Mouse (Mus musculus) neural tube, embryonic 11.5 days (tissue): ENCODE data around the gene Pdzd2. TPM values are rescaled to one million over a fixed set of nuclear protein-coding genes. Genes with fewer than 3 reads are reported as not detected.

ENCODE experiments used
- ATAC-seq: fragments of 200-750 bp; cut with Nextera tagmentation; 2 replicates; pipeline ENCODE4 v1.8.0; 2017; ENCODE audit warnings: moderate number of reproducible peaks, mild to moderate bottlenecking, moderate TSS enrichment, moderate library complexity; ENCODE audit not compliant: insufficient read depth, low FRiP score, low TSS enrichment
- DNase-seq: peaks from one replicate; pipeline ENCODE4 v3.0.0-alpha.2; 2015; ENCODE audit warnings: low spot score
- H3K27ac ChIP-seq: fragments of 300-500 bp; sonication (generic); 2 replicates; pipeline ENCODE4 v1.5.1; 2014; ENCODE audit warnings: low read depth, mild to moderate bottlenecking, low read length
- H3K27me3 ChIP-seq: fragments of 300-500 bp; sonication (generic); 2 replicates; pipeline ENCODE4 v1.6.1; 2014; ENCODE audit warnings: mild to moderate bottlenecking, low read length, mixed read lengths; ENCODE audit not compliant: control insufficient read depth, insufficient read depth
- H3K36me3 ChIP-seq: fragments of 300-500 bp; sonication (generic); 2 replicates; pipeline ENCODE4 v1.6.1; 2014; ENCODE audit warnings: mild to moderate bottlenecking, low read length, moderate library complexity, mixed read lengths; ENCODE audit not compliant: control insufficient read depth, insufficient read depth
- H3K4me1 ChIP-seq: fragments of 300-500 bp; sonication (generic); 2 replicates; pipeline ENCODE4 v1.6.1; 2014; ENCODE audit warnings: low read length, mixed read lengths; ENCODE audit not compliant: control insufficient read depth, insufficient read depth
- H3K4me2 ChIP-seq: fragments of 300-500 bp; sonication (generic); 2 replicates; pipeline ENCODE4 v1.6.1; 2014; ENCODE audit warnings: low read depth, mild to moderate bottlenecking, moderate library complexity
- H3K4me3 ChIP-seq: fragments of 300-500 bp; sonication (generic); 2 replicates; pipeline ENCODE4 v1.5.1; 2014; ENCODE audit warnings: low read depth, low read length
- H3K9ac ChIP-seq: fragments of 300-500 bp; sonication (generic); 2 replicates; pipeline ENCODE4 v1.6.1; 2014; ENCODE audit warnings: mild to moderate bottlenecking, low read length
- H3K9me3 ChIP-seq: fragments of 300-500 bp; sonication (generic); 2 replicates; pipeline ENCODE4 v1.6.1; 2016; ENCODE audit warnings: low read length; ENCODE audit not compliant: control insufficient read depth
- WGBS: fragments of 180-500 bp; shearing (Covaris S2); extraction: QIAGEN DNeasy Blood & Tissue Kit; methylation state at CpG from one replicate; pipeline ENCODE4 v1.1.7; 2014; 5-methylcytosine and 5-hydroxymethylcytosine counted together
- polyA plus RNA-seq: library from polyadenylated mRNA; unstranded; fragments of >200 nt; fragmentation: Nextera tagmentation; extraction: Ambion mirVana; gene quantifications from 2 replicates; pipeline ENCODE4 v1.2.1, GENCODE M21; 2014

The Pdzd2 gene
- polyA plus RNA-seq, 1 experiment from 2014 or later, result 4.8 TPM

DNA sequence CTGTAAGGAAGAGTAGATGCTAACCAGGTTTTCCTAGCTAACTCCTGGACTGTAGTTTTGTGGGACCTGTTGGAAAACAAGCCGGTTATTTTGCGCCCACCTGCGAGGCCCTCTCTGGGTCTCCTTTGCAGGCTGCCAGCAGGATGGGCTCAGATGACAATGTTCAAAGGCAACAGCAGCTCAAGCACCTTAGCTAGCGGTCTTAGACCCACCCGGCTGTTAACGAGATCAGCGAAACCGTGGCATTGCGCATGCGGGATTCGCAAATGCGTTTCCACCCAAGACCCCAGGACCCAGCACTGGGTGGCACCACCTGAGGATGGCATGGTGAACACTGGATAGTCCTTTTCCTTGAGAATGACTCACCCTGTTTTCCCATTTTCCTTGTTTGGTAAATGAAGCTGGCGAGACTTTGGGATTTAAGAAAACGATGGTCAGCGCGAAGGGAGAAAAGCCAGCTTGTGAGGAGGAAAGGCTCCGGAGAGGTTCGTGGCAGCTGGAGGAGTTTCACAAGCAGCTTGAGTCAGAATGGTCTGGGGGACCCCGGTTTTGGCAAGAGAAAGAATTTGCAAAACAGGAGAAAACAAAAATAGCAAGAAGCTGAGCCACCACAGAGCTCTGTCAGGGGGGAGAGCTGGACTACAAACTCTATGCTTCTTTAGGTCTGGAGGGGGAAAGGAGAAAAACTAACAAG lies 379.1 kb downstream of the Pdzd2 start:
- peaks cover 4% of the 10 kb centered on the region; the same call in 1 of the 2 replicates for H3K4me1 ChIP-seq
- ATAC-seq (no peak), DNase-seq (no peak)
- no peaks in the 10 kb centered on the region for H3K36me3 ChIP-seq
- no peaks in the 10 kb centered on the region for H3K27me3 ChIP-seq
- no peak overlapping the region for H3K9ac ChIP-seq
- H3K4me2 ChIP-seq, result no peak overlapping the region
- no peak overlapping the region for H3K4me3 ChIP-seq
- H3K27ac ChIP-seq, result no peak overlapping the region
- H3K9me3 ChIP-seq, result no peaks in the 10 kb centered on the region
- 80% methylated on average over 19 of the region's 19 CpGs for WGBS

DNA sequence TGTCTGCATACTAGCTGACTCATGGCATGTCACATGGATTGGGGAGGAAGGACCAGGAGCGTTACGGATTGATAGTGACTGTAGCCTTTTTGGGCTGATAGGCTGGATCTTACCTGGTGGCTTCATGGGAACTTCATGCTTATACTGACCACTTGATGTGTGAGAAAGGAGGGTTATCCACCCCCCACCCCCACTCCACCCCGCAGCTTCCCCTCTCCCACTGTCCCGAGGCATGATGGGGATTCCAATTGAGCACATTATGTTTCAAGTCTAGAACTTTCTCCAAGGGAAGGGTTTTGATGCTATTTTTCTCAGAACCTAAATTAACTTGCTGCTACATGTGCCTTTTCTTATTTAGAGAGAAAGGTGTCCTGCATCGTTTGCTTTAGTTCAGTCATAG lies 381.3 kb downstream of the Pdzd2 start:
- no peaks in the 10 kb centered on the region for H3K27me3 ChIP-seq
- ATAC-seq (no peak), DNase-seq (no peak)
- H3K9me3 ChIP-seq, result no peaks in the 10 kb centered on the region
- H3K4me3 ChIP-seq, result no peak overlapping the region
- no peaks in the 10 kb centered on the region for H3K4me1 ChIP-seq
- no peak overlapping the region for H3K4me2 ChIP-seq
- H3K27ac ChIP-seq, result no peak overlapping the region
- H3K9ac ChIP-seq, result no peak overlapping the region
- 96% methylated on average over 5 of the region's 5 CpGs for WGBS
- no peaks in the 10 kb centered on the region for H3K36me3 ChIP-seq

DNA sequence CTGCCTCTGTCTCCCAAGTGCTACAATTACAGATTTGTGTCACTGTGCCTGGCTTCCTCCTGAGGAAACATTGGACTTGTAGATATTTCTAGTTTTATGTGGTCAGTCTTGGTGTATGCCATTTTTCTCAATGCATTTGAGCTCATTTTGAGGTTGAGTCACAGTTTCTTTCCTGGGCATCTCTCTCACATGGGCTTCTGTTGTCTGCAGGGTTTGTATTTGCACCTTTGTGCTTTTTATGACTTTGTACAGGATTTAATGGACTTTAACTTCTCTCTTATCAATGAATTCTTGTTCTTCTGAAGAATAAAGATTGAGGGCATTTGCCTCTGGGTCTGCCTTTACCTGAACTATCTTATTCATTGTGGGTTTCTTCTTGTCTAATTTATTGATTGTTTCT lies 382.3 kb downstream of the Pdzd2 start:
- no peak overlapping the region for H3K27ac ChIP-seq
- no peak overlapping the region for H3K4me3 ChIP-seq
- H3K4me2 ChIP-seq, result no peak overlapping the region
- ATAC-seq (no peak), DNase-seq (no peak)
- H3K27me3 ChIP-seq, result no peaks in the 10 kb centered on the region
- no peaks in the 10 kb centered on the region for H3K9me3 ChIP-seq
- H3K36me3 ChIP-seq, result no peaks in the 10 kb centered on the region
- H3K4me1 ChIP-seq, result no peaks in the 10 kb centered on the region
- H3K9ac ChIP-seq, result no peak overlapping the region

DNA sequence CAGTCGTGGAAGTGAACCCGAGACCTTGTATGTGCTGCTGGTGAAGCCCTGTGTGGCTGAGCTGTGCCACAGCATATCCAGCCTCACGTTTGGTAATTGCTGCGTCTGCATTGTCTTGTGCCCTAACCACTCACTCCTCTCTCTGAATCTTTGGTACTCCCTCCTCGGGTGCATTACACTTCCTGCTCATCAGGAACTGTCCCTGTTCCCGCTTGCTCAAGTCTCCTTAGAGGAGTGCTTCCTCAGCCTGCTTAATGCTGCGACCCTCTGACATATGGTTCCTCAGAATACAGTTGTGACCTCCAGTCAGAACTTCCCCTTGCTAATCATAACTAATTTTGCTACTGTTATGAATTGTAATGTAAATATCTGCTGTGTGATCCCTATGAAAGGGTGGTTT lies 383.8 kb downstream of the Pdzd2 start:
- Histone ChIP-seq H3K27ac (no peak overlapping the region), H3K4me3 (no peak overlapping the region), H3K27me3 (no peaks in the 10 kb centered on the region), H3K36me3 (0 out of 2 replicates have a peak, but pooled peaks cover 2% of the 10 kb centered on the region), H3K9me3 (no peaks in the 10 kb centered on the region), H3K4me1 (no peaks in the 10 kb centered on the region), H3K9ac (no peak overlapping the region), H3K4me2 (no peak overlapping the region)
- 89% methylated on average over 7 of the region's 7 CpGs for WGBS
- no peak for ATAC-seq
- no peak for DNase-seq

DNA sequence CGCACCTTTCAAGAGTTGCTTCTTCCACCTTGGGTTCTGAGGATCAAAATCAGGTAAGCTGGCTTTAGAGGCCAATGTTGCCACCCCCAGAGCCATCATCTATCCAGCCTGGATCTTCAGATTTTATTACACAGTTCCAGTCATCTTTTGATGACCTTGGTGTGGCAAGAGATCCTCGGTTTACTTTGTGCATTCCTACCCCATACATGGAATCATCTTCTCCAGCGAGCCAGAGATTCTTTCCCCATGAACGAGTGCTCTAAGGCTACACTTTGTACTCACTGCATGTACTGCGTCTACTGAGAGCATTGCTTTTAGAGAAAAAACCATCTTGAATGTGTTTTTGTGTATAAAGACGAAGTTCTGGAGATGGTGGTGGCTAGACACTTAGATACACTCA lies 384.5 kb downstream of the Pdzd2 start:
- Histone ChIP-seq H3K27ac (no peak overlapping the region), H3K4me2 (no peak overlapping the region), H3K9me3 (no peaks in the 10 kb centered on the region), H3K4me3 (no peak overlapping the region), H3K36me3 (0 out of 2 replicates have a peak, but pooled peaks cover 2% of the 10 kb centered on the region), H3K4me1 (no peaks in the 10 kb centered on the region), H3K27me3 (no peaks in the 10 kb centered on the region), H3K9ac (no peak overlapping the region)
- DNase-seq (no peak), ATAC-seq (no peak)
- WGBS, result 92% methylated on average over 6 of the region's 6 CpGs

DNA sequence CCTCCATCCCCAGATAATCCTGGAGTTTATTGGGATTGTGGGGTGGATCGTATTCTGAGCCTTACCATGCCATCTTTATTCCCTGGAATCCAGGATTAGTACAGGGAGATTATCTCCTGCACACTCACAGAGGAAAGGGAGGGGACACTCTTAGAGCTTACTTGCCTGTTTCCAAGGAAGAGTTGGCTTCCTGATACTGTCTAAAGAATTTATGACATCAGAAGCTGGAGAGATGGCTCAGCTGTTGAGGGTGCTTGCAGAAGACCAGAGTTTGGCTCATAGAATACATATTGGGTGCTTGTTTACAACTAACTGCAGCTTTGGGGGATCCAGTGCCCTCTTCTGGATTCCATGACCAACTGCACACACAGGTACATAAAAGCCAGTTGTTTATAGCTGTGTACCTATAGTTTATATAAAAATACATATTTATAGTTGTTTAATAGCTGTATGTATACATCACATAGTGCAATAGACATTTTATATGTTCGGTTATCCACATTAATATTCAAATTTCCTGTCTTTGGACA lies 385.4 kb downstream of the Pdzd2 start:
- WGBS, result 91% methylated on average over 2 of the region's 2 CpGs
- Histone ChIP-seq H3K4me1 (no peaks in the 10 kb centered on the region), H3K9me3 (no peaks in the 10 kb centered on the region), H3K27ac (no peak overlapping the region), H3K4me2 (no peak overlapping the region), H3K27me3 (no peaks in the 10 kb centered on the region), H3K4me3 (no peak overlapping the region), H3K36me3 (0 out of 2 replicates have a peak, but pooled peaks cover 3% of the 10 kb centered on the region), H3K9ac (no peak overlapping the region)
- ATAC-seq, result no peak
- no peak for DNase-seq

DNA sequence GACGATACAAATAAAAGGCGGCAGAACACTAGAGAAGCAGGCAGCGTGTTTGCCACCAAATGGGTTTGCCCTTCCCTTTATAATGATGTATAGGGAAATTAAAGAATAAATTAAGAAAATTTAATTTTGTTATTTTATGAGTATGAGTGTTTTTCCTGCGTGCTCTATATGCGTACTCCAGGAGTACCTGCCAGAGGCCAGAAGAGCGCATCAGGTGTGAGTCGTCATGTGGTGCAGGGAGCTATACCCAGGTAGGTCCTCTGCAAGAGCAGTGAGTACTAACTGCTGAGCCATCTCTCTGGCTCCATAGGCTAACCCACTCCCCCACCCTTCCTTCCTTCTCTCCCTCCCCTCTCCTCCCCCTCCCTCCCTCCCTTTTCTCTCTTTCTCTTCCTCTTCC lies 388.3 kb downstream of the Pdzd2 start:
- Histone ChIP-seq H3K9me3 (no peaks in the 10 kb centered on the region), H3K36me3 (0 out of 2 replicates have a peak, but pooled peaks cover 3% of the 10 kb centered on the region)

DNA sequence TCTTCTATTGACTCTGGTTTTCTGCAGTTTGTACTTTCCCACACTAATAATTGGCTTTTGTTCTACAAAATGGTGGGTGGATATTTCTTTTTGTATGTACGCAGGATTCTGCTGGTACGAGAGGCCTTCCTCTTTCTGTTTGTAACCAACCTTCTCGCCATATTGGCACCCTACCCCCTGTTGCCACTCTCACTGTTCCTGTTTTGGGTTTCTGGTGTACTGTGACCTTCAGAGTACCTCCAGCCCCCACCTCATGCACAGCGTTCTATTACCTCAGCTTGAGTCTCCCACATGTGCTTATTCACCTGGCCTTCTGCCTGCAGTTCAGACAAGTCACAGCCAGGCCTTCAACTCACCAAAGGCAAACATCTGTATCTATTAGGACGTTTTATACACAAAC lies 389.9 kb downstream of the Pdzd2 start:
- no peak overlapping the region for H3K27ac ChIP-seq
- no peak overlapping the region for H3K4me2 ChIP-seq
- no peak overlapping the region for H3K9ac ChIP-seq
- no peaks in the 10 kb centered on the region for H3K4me1 ChIP-seq
- no peak overlapping the region for H3K4me3 ChIP-seq
- 94% methylated on average over 5 of the region's 5 CpGs for WGBS
- H3K9me3 ChIP-seq, result no peaks in the 10 kb centered on the region
- H3K36me3 ChIP-seq, result 0 out of 2 replicates have a peak, but pooled peaks cover 3% of the 10 kb centered on the region
- ATAC-seq (no peak), DNase-seq (no peak)
- no peaks in the 10 kb centered on the region for H3K27me3 ChIP-seq

More for the DNA sequence above, 388.3 kb downstream of the Pdzd2 start:
- DNase-seq (no peak), ATAC-seq (no peak)
- Histone ChIP-seq H3K4me2 (no peak overlapping the region), H3K27me3 (no peaks in the 10 kb centered on the region), H3K4me1 (no peaks in the 10 kb centered on the region), H3K27ac (no peak overlapping the region), H3K9ac (no peak overlapping the region), H3K4me3 (no peak overlapping the region)
- 93% methylated on average over 7 of the region's 7 CpGs for WGBS

DNA sequence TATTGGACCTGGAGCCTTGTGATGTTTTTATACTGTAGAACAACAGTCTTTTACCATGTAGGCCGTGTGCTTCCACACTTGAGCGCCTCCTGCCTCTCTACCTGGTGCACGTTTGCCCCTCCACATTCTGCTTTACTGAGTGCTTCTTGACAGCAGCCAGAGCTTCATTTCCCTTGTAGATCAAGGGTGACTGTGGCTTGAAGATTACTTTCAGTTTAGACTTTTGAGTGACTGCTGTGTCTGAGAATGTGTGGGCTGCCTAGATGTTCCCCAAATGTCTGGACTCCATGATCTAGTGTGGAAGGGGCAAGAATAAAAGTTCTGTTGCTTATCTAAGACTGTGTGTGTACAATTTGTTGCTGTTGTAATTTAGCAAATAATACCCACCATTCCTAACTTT lies 390.8 kb downstream of the Pdzd2 start:
- H3K36me3 ChIP-seq, result 0 out of 2 replicates have a peak, but pooled peaks cover 3% of the 10 kb centered on the region
- 94% methylated on average over 3 of the region's 3 CpGs for WGBS
- no peak overlapping the region for H3K9ac ChIP-seq
- DNase-seq, result no peak
- H3K27me3 ChIP-seq, result no peaks in the 10 kb centered on the region
- H3K4me1 ChIP-seq, result no peaks in the 10 kb centered on the region
- ATAC-seq, result no peak
- no peaks in the 10 kb centered on the region for H3K9me3 ChIP-seq
- H3K27ac ChIP-seq, result no peak overlapping the region
- H3K4me3 ChIP-seq, result no peak overlapping the region
- H3K4me2 ChIP-seq, result no peak overlapping the region
